Mouse (Mus musculus): ENCODE measurements at regions not wholly inside any gene's neighbourhood (a gene's known extent, or its start where the extent isn't known, plus 50 kb on each side); places are given as distances from the start of the nearest gene placed in this dataset.

DNA sequence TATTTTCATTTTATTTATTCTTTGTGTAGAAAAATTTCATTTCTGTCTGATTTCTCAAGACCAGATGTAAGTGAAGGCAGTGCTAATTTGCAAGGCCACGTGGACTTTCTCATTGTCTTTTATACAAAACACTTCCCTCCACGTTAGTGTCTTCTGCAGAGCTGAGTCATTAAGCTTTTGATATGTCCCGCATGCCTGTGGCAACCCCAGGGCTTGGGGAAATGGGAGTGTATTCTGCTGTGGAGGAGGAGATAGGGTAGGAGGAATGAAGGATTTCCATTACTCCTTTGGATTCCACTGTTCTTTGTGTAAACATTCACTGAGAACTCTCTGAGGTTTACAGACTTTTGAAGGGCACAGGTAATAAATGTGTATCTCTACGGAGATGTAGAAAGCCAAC is 187.7 kb upstream of the Sgcd start:
- DNase-seq (ENCODE audit: low spot score), result no peak

- no peak for DNase-seq (ENCODE audit: low spot score)
Observed at GRCm38 (mm10) chr11:48152219-48152618, 163.4 kb upstream of the Sgcd start.

GRCm38 (mm10) chr11:48133335-48133734 is 144.6 kb upstream of the Sgcd start:
- DNase-seq (ENCODE audit: low spot score), result no peak

- no peak for DNase-seq (ENCODE audit: low spot score)
Observed at GRCm38 (mm10) chr11:48098063-48098462, 109.3 kb upstream of the Sgcd start.

- no peak for DNase-seq (ENCODE audit: low spot score)
Observed at GRCm38 (mm10) chr11:48097455-48097854, 108.7 kb upstream of the Sgcd start.

DNA sequence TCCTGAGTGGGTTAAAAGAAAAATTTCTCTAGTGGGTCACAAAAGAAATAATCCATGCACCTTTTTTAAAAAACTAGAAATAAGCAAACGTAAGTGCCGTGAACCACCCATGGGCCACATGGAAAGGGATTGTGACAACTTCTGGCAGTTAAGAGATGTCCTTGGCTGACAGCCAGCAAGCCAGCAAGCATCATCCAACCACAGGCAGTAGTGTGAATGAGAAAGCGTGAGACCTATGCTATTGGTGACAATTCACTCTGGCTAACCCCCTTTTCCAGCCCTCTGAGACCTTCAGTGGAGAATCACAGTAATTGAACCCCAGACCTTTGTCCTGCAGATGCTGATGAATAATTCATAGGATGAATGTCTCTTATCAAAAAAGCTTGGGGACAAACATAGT is 78.3 kb upstream of the Sgcd start:
- no peak for DNase-seq (ENCODE audit: low spot score)

- DNase-seq (ENCODE audit: low spot score), result no peak
Observed at GRCm38 (mm10) chr11:48063719-48064118, 75.0 kb upstream of the Sgcd start.

DNA sequence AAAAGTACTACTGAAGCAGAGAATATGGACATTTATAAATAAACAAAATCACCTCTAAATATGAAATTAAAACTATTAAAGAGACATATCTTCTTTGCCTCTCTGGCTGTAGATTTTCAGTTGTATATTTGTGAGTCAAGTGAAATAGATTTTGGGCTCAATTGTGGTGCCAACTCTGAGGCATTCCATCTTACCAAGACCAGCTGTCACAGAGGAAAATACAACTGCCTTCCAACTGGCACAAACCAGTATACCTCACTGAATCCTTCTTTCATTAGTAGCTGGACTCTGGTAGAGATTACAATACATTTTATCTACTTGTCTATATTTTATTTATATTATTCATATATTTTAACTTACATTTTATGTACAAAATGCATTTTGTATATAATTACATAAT is 72.7 kb upstream of the Sgcd start:
- no peak for DNase-seq (ENCODE audit: low spot score)

DNA sequence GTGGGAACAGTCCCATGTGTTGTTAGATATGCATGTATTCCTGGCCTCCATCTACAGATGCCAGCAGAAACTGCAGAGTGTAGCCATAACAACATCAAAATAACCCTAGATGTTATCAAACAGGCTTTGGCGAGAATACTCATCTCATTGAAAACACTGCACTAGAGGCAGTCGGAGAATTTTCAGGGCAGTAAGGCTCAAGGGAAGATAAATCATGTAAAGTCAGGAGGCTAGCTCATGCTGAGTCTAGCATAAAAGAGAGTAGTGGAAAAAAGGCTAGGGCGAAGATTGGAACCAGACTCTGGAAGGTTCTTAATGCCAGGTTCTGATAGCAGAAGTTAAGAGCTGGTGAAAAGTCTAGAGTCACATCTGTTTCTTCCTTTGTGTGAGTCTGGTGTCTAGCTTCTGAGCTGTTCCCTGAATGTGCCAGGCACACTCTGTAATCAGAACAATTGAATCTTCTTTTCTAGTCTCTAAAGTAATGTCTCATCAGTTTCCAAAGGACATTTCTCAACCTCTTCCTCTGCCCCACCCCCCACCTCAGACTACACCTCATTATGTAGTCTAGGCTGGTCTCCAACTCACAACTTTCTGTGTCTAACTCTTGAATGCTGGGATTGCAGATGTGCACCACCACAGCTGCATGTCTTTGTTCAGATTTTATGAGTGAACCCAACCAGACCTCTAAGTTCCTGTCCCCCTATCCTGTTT is 62.5 kb upstream of the Sgcd start:
- DNase-seq (ENCODE audit: low spot score), result no peak

- DNase-seq (ENCODE audit: low spot score), result no peak
Observed at GRCm38 (mm10) chr11:48048311-48048710, 59.5 kb upstream of the Sgcd start.

Data from ovary, adult 18-20 months (tissue).